Mouse (Mus musculus) cortical plate, adult 2 months (tissue): ENCODE measurements around the gene Wnt9a. TPM values are rescaled to one million over a fixed set of nuclear protein-coding genes. Genes with fewer than 3 reads are reported as not detected.

Experiments
- H3K27ac ChIP-seq: fragments of 200-500 bp; 2 replicates; pipeline ENCODE4 v1.5.1; 2012; ENCODE audit warnings: low read length, control low read depth, inconsistent platforms; ENCODE audit not compliant: insufficient read depth
- H3K4me1 ChIP-seq: fragments of 200-500 bp; 2 replicates; pipeline ENCODE4 v1.6.1; 2011; ENCODE audit warnings: low read length; ENCODE audit not compliant: control insufficient read depth, insufficient read depth
- H3K4me3 ChIP-seq: fragments of 200-500 bp; 2 replicates; pipeline ENCODE4 v1.5.1; 2011; ENCODE audit warnings: mild to moderate bottlenecking, low read length, control low read depth; ENCODE audit not compliant: insufficient read depth
- CTCF ChIP-seq: fragments of 200-500 bp; IDR thresholded peaks from 2 replicates; pipeline ENCODE4 v1.5.1; 2011; ENCODE audit warnings: mild to moderate bottlenecking, control low read depth, low read length; ENCODE audit not compliant: insufficient read depth; ENCODE audit errors: extremely low read depth
- POLR2A ChIP-seq: fragments of 200-500 bp; IDR thresholded peaks from 2 replicates; pipeline ENCODE4 v1.6.1; 2011; ENCODE audit warnings: mild to moderate bottlenecking, low read length, control low read depth; ENCODE audit not compliant: insufficient read depth; ENCODE audit errors: extremely low read depth
- polyA plus RNA-seq: library from polyadenylated mRNA; depleted of rRNA; stranded (reverse); fragments of >200 nt; gene quantifications from 2 replicates; pipeline ENCODE4 v1.2.3, GENCODE M21; 2012

The Wnt9a gene
- polyA plus RNA-seq, 1 experiment = 15.9 TPM

GRCm38 (mm10) chr11:59309976-59310375 lies 3.2 kb downstream of the Wnt9a start:
- no peak for TF ChIP-seq POLR2A
- no peak for TF ChIP-seq CTCF
- Histone ChIP-seq H3K27ac (no peak overlapping the region), H3K4me1 (peaks cover 5% of the 10 kb centered on the region), H3K4me3 (no peak overlapping the region)

DNA sequence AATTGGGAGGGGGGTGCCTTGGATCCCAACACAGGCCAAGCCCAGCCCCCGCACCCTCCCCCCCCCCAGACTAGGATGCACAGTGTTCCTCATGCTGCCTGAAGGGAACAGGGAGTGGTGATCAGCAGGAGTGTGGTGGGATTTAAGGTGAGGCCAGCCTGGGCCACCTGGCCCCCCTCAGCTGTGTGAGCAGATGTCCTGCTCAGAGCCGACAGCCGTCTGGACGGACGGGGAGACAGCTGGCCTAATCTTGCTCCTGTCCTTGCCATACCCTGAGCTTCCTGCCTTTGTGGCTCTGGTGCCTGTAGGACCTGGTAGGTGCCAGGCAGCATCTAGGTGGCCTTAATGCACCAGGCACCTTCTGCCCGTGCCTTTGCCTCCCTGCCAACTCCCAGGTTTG lies 5.3 kb downstream of the Wnt9a start:
- Histone ChIP-seq H3K4me3 (no peak overlapping the region), H3K27ac (no peak overlapping the region), H3K4me1 (peaks cover 3% of the 10 kb centered on the region)
- no peak for TF ChIP-seq POLR2A
- no peak for TF ChIP-seq CTCF

- Histone ChIP-seq H3K4me1 (peaks cover 3% of the 10 kb centered on the region), H3K4me3 (no peak overlapping the region), H3K27ac (no peak overlapping the region)
- TF ChIP-seq POLR2A (no peak), CTCF (no peak)
These were observed 5.8 kb downstream of the Wnt9a start for GRCm38 (mm10) chr11:59312501-59312900.

GRCm38 (mm10) chr11:59313029-59313811 lies 6.5 kb downstream of the Wnt9a start:
- H3K4me3 ChIP-seq = no peak overlapping the region
- H3K4me1 ChIP-seq = peaks cover 3% of the 10 kb centered on the region
- H3K27ac ChIP-seq = no peak overlapping the region
- TF ChIP-seq CTCF = no peak
- no peak for TF ChIP-seq POLR2A

DNA sequence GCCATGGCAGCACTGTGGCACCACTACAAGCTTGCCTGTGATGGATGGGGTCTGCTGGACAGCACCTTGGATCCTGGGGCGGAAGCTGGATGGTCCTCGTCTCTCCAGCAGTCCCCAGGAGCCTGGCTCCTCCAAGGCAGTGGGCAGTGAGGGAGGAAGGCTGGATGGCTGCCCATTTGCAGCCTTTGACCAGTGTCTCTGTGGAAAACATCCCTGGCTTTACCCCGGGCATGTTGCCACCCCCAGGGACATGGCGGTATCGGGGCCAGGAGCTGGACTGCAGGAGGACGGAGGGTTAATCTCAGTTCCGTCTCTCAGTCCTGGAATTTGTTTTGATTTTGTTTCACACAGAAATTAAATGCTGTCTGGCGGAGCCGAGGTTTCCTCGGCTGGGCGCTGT lies 7.2 kb downstream of the Wnt9a start:
- no peak overlapping the region for H3K4me3 ChIP-seq
- no peak for TF ChIP-seq CTCF
- no peak for TF ChIP-seq POLR2A
- H3K4me1 ChIP-seq = peaks cover 3% of the 10 kb centered on the region
- no peak overlapping the region for H3K27ac ChIP-seq

DNA sequence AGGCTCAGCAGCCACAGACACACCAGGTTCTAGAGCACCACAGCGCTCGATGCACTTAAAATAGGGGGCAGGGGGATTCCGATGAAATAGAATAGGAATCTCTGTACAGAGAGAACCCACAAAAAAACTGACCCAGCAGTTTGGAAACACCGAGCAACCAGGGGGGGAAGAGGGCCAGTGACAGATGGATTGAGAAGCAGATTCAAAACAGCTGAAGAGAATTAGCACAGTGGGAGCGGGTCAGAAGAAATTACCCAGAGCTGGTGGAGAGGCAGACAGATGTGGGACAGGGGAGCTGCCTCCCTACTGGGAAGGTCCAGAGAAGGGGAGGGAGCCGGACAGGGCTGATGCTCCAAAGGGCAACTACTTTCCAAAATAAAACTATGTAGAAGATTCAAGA lies 9.8 kb downstream of the Wnt9a start:
- Histone ChIP-seq H3K4me3 (no peak overlapping the region), H3K4me1 (peaks cover 3% of the 10 kb centered on the region), H3K27ac (no peak overlapping the region)
- TF ChIP-seq POLR2A (no peak), CTCF (no peak)

DNA sequence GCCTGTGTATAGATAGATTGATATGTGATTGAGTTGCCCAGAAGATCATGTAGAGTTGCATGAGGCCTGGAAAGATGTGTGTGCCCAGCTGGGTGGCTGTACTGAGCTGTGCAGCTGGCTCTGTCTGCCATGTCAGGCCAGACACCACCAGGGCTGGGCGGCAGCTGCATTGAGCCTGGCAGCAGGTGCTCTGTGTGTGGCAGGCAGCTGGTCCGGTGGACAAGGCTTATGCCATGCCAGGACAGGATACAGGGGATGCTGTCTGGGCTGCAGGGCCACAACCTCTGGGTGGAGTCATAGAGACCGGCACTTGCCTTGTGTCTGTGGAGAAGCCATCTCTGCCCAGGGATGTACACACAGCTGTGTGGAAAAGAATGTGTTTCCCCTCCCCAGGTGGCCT lies 16.3 kb downstream of the Wnt9a start:
- Histone ChIP-seq H3K27ac (no peak overlapping the region), H3K4me1 (no peaks in the 10 kb centered on the region; the same call in 1 of the 2 replicates), H3K4me3 (no peak overlapping the region)
- TF ChIP-seq POLR2A = no peak
- TF ChIP-seq CTCF = no peak

- no peaks in the 10 kb centered on the region; the same call in 1 of the 2 replicates for H3K4me1 ChIP-seq
- no peak overlapping the region for H3K4me3 ChIP-seq
- no peak for TF ChIP-seq POLR2A
- no peak for TF ChIP-seq CTCF
- no peak overlapping the region for H3K27ac ChIP-seq
These were observed 18.0 kb downstream of the Wnt9a start for GRCm38 (mm10) chr11:59324777-59325176.

GRCm38 (mm10) chr11:59327625-59328024 lies 20.9 kb downstream of the Wnt9a start:
- H3K4me1 ChIP-seq = peaks cover 7% of the 10 kb centered on the region
- TF ChIP-seq CTCF (no peak), POLR2A (no peak)
- no peak overlapping the region for H3K27ac ChIP-seq
- H3K4me3 ChIP-seq = no peak overlapping the region

GRCm38 (mm10) chr11:59329616-59330015 lies 22.9 kb downstream of the Wnt9a start:
- no peak overlapping the region for H3K4me3 ChIP-seq
- TF ChIP-seq CTCF = no peak
- TF ChIP-seq POLR2A = no peak
- peaks cover 7% of the 10 kb centered on the region for H3K4me1 ChIP-seq
- no peak overlapping the region for H3K27ac ChIP-seq
